ENCODE assay signal across 13 mouse cellular contexts in genomic region chr15:82186931-82187330, GRCm38 (mm10). TPM values are rescaled to one million over a fixed set of nuclear protein-coding genes. Genes with fewer than 3 reads are reported as not detected.
A peak's percentile ranks its signal among the peaks of the same experiment; 100 is the strongest.
DNase-seq lines count a peak whose midpoint lies in the region; ATAC-seq lines count a peak whose summit lies in the region.
"Had no signal": no experiment of that assay in that cellular context is flagged by ENCODE, and none has a peak within 500 bp of the region (broad histone marks: within the 10 kb centered on the region; RNA-seq: fewer than 3 reads in every experiment).

No protein-coding gene starts in this region.

- DNase-seq in heart, postnatal 10 days = no peak
- no peak for DNase-seq in cerebellum, adult 9-10 months
- no peak for DNase-seq in Muller cell, postnatal 12 days (ENCODE audit: inconsistent ontology term)
- no peak for DNase-seq in kidney, adult 9 months
- DNase-seq: adrenal gland, postnatal 25 days; heart, adult 2 months; lung, postnatal 36 days had no signal

- no peaks in the 10 kb centered on the region for H3K27me3 ChIP-seq in heart, embryonic 16.5 days (ENCODE audit: control insufficient read depth, insufficient read depth, low read length)
- H3K27me3 ChIP-seq: forebrain, embryonic 12.5 days had no signal

- H3K4me3 ChIP-seq in heart, embryonic 16.5 days (ENCODE audit: low read length) = no peak overlapping the region
- H3K4me3 ChIP-seq: forebrain, embryonic 12.5 days; heart, adult 2 months had no signal

- H3K9me3 ChIP-seq in heart, embryonic 16.5 days (replicated peaks; ENCODE audit: control insufficient read depth, low read length) = peaks cover 9% of the 10 kb centered on the region

- intact Hi-C loops in heart, postnatal 10 days (cut with DNase I) = no loop called here

- H3K36me3 ChIP-seq in heart, embryonic 16.5 days (ENCODE audit: control insufficient read depth, insufficient read depth) = peaks cover 33% of the 10 kb centered on the region

- H3K4me1 ChIP-seq in heart, embryonic 16.5 days (ENCODE audit: control insufficient read depth, insufficient read depth, low read length) = peaks cover 30% of the 10 kb centered on the region
- H3K4me1 ChIP-seq: forebrain, embryonic 12.5 days had no signal

- H3K9ac ChIP-seq in heart, embryonic 16.5 days (ENCODE audit: low read length) = no peak overlapping the region
- H3K9ac ChIP-seq: forebrain, embryonic 12.5 days had no signal

- peak overlapping the region; percentile 78 for H3K27ac ChIP-seq in heart, embryonic 16.5 days (ENCODE audit: low read length)
- H3K27ac ChIP-seq: forebrain, embryonic 12.5 days; heart, adult 2 months; kidney, postnatal 0 days had no signal

- ATAC-seq in heart, embryonic 16.5 days (replicated peaks; ENCODE audit: extremely low read depth, insufficient read depth, low FRiP score) = no peak
- ATAC-seq in CD4-positive, CD25-positive, alpha-beta regulatory T cell, adult 4 months = peak; percentile 89
- ATAC-seq in common myeloid progenitor, adult 5-6 weeks (replicated peaks; ENCODE audit: low read depth, poor library complexity, severe bottlenecking) = peak; percentile 48
- ATAC-seq in megakaryocyte, adult 5-6 weeks (ENCODE audit: poor library complexity, severe bottlenecking) = peak; percentile 31; the same call in 1 of the 2 replicates

- peak overlapping the region; percentile 11; the same call in 1 of the 2 replicates for H3K4me2 ChIP-seq in heart, embryonic 16.5 days (ENCODE audit: low read depth, low read length)
- H3K4me2 ChIP-seq: forebrain, embryonic 12.5 days had no signal

- WGBS in heart, embryonic 16.5 days = 55% methylated on average over 5 of the region's 5 CpGs

RNA-seq across cellular contexts. Expression of gene Shisa8, which starts 25.7 kb away (rescaled TPM):
- 0.15 and 0.32 TPM in 2 replicates for polyA plus RNA-seq in heart, embryonic 16.5 days (2015; fragmentation: Nextera tagmentation; extraction: Ambion mirVana)
- under 1 TPM in 1 of 2 experiments, not detected in 1; 0.36 TPM for total RNA-seq in heart, postnatal 10 days (2021)
- not detected for polyA plus RNA-seq in CD4-positive, CD25-positive, alpha-beta regulatory T cell, adult 4 months (2017; shearing (Covaris generic))
- 3.1 and 4.8 TPM in 2 replicates for total RNA-seq in common myeloid progenitor, adult 5-6 weeks (2017)
- 0.14 TPM in 1 of 2 replicates, not detected in the other for total RNA-seq in megakaryocyte, adult 5-6 weeks (2015)
- total RNA-seq in megakaryocyte, adult 5-6 weeks (2017) = not detected in 2 replicates

RNA-seq across cellular contexts. Expression of gene Tnfrsf13c, which starts 37.2 kb away (rescaled TPM):
- polyA plus RNA-seq in heart, embryonic 16.5 days (2015; fragmentation: Nextera tagmentation; extraction: Ambion mirVana) = 0.18 TPM in 1 of 2 replicates, not detected in the other
- under 1 TPM; 0.27 to 0.69 TPM for total RNA-seq in heart, postnatal 10 days (2021)
- 10 to 100 TPM in 1 of 2 experiments, 1 to 10 TPM in 1; 2.2 to 10.5 TPM for polyA plus RNA-seq in CD4-positive, CD25-positive, alpha-beta regulatory T cell, adult 4 months (2017; shearing (Covaris generic))
- 2.7 and 5.9 TPM in 2 replicates for total RNA-seq in common myeloid progenitor, adult 5-6 weeks (2017)
- total RNA-seq in megakaryocyte, adult 5-6 weeks (2015) = 1.8 and 2.7 TPM in 2 replicates
- 1.0 and 1.5 TPM in 2 replicates for total RNA-seq in megakaryocyte, adult 5-6 weeks (2017)

RNA-seq across cellular contexts. Expression of gene Srebf2, which starts 40.0 kb away (rescaled TPM):
- 91.6 and 92.0 TPM in 2 replicates for polyA plus RNA-seq in heart, embryonic 16.5 days (2015; fragmentation: Nextera tagmentation; extraction: Ambion mirVana)
- 10 to 100 TPM; 35.1 to 38.8 TPM for total RNA-seq in heart, postnatal 10 days (2021)
- 10 to 100 TPM; 32.2 to 56.0 TPM for polyA plus RNA-seq in CD4-positive, CD25-positive, alpha-beta regulatory T cell, adult 4 months (2017; shearing (Covaris generic))
- total RNA-seq in common myeloid progenitor, adult 5-6 weeks (2017) = 42.8 and 64.3 TPM in 2 replicates
- 39.0 and 40.7 TPM in 2 replicates for total RNA-seq in megakaryocyte, adult 5-6 weeks (2015)
- total RNA-seq in megakaryocyte, adult 5-6 weeks (2017) = 39.8 and 40.7 TPM in 2 replicates

RNA-seq across cellular contexts. Expression of gene Cenpm, which starts 57.6 kb away (rescaled TPM):
- 50.8 and 57.2 TPM in 2 replicates for polyA plus RNA-seq in heart, embryonic 16.5 days (2015; fragmentation: Nextera tagmentation; extraction: Ambion mirVana)
- total RNA-seq in heart, postnatal 10 days (2021) = 1 to 10 TPM; 6.6 to 7.8 TPM
- polyA plus RNA-seq in CD4-positive, CD25-positive, alpha-beta regulatory T cell, adult 4 months (2017; shearing (Covaris generic)) = 10 to 100 TPM in 1 of 2 experiments, 1 to 10 TPM in 1; 6.7 to 18.5 TPM
- total RNA-seq in common myeloid progenitor, adult 5-6 weeks (2017) = 19.4 and 30.6 TPM in 2 replicates
- 20.3 and 32.9 TPM in 2 replicates for total RNA-seq in megakaryocyte, adult 5-6 weeks (2015)
- 10.0 and 19.5 TPM in 2 replicates for total RNA-seq in megakaryocyte, adult 5-6 weeks (2017)

RNA-seq across cellular contexts. Expression of gene Ccdc134, which starts 59.2 kb away (rescaled TPM):
- 9.9 and 11.7 TPM in 2 replicates for polyA plus RNA-seq in heart, embryonic 16.5 days (2015; fragmentation: Nextera tagmentation; extraction: Ambion mirVana)
- 1 to 10 TPM; 5.1 to 5.5 TPM for total RNA-seq in heart, postnatal 10 days (2021)
- polyA plus RNA-seq in CD4-positive, CD25-positive, alpha-beta regulatory T cell, adult 4 months (2017; shearing (Covaris generic)) = 10 to 100 TPM; 18.5 to 26.0 TPM
- total RNA-seq in common myeloid progenitor, adult 5-6 weeks (2017) = 8.8 and 18.0 TPM in 2 replicates
- 7.8 and 8.8 TPM in 2 replicates for total RNA-seq in megakaryocyte, adult 5-6 weeks (2015)
- 22.6 and 23.5 TPM in 2 replicates for total RNA-seq in megakaryocyte, adult 5-6 weeks (2017)
